Mouse (Mus musculus) bone marrow macrophage, adult 2 months (primary cell): ENCODE data around the gene Car6. TPM values are rescaled to one million over a fixed set of nuclear protein-coding genes. Genes with fewer than 3 reads are reported as not detected.

Source experiments
- H3K27ac ChIP-seq: 2 replicates; pipeline ENCODE4 v1.5.1; 2012; ENCODE audit warnings: low read depth, low read length; ENCODE audit not compliant: insufficient read depth
- H3K4me1 ChIP-seq: 2 replicates; pipeline ENCODE4 v1.6.1; 2012; ENCODE audit warnings: low read length; ENCODE audit not compliant: control insufficient read depth, insufficient read depth
- H3K4me3 ChIP-seq: 2 replicates; pipeline ENCODE4 v1.5.1; 2012; ENCODE audit warnings: mild to moderate bottlenecking, low read length, moderate library complexity; ENCODE audit not compliant: insufficient read depth
- CTCF ChIP-seq: IDR thresholded peaks from 2 replicates; pipeline ENCODE4 v1.5.1; 2012; ENCODE audit warnings: low read depth, mild to moderate bottlenecking, low read length, moderate library complexity
- POLR2A ChIP-seq: IDR thresholded peaks from 2 replicates; pipeline ENCODE4 v1.6.1; 2012; ENCODE audit warnings: mild to moderate bottlenecking, low read depth, low read length, borderline replicate concordance
- polyA plus RNA-seq: library from polyadenylated mRNA; stranded (reverse); fragments of >200 nt; gene quantifications from 2 replicates; pipeline ENCODE4 v1.2.4, GENCODE M21; 2012; ENCODE audit not compliant: missing spikeins, insufficient read depth, insufficient read length

Gene Car6
- polyA plus RNA-seq, result not detected in 2 replicates

DNA sequence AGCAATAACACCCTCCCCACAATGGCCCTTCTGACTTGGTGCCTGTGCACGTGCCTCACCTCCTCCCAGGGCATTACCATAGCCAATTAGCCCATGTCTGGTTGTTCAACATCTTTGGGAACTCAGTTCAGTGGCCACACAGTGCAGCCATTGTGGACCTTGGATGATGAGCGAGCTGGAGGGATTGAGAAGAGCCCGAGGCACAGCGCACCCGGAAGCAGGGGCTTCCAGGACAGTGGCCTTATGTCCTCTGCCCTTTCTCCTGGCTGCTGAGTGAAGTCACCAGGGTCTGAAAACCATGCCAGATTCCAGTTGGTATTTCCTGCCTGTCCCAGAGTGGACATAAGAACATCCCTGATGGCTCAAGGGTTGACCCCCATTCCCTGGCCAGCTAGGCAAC lies at the start of gene Car6:
TSS of gene Car6 (minus strand) at position 101 of the 400 bp plus-strand sequence.
- Histone ChIP-seq H3K27ac (no peak within 1 kb of the TSS; the same call in 1 of the 2 replicates), H3K4me3 (no peak within 1 kb of the TSS), H3K4me1 (peaks cover 14% of the 10 kb centered on the region)
- TF ChIP-seq CTCF (no peak), POLR2A (no peak)

DNA sequence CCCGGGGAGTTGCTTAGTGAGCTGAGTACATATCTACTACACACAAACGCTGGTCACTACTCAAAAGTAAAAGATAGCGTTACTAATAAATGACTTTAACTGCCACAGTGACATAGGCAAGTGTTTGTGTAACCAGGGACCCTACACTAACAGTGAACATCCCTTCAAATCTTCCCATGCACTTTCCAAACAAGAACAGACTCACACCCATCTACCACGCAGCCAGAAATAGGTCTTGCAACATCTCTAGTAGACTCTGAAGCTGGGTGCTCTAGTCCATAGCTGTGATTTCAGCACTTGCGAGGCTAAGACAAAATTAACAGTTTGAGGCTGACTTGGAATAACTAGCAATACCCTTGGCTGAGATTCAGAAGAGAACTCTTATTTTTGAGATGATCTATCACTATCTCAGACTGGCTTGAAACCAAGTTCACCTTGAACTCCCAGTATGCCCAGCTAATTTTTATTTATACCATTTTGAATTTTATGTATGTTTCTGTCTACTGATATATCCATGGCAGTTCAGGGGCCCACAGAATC lies 48.7 kb upstream of the Car6 start:
- H3K4me1 ChIP-seq, result no peaks in the 10 kb centered on the region
- TF ChIP-seq POLR2A (no peak), CTCF (no peak)
- no peak overlapping the region for H3K27ac ChIP-seq
- H3K4me3 ChIP-seq, result no peak overlapping the region

- no peak overlapping the region for H3K4me3 ChIP-seq
- H3K4me1 ChIP-seq, result no peaks in the 10 kb centered on the region
- TF ChIP-seq POLR2A (no peak), CTCF (no peak)
- H3K27ac ChIP-seq, result no peak overlapping the region
Observed at GRCm38 (mm10) chr4:150248917-150249316, 47.8 kb upstream of the Car6 start.

DNA sequence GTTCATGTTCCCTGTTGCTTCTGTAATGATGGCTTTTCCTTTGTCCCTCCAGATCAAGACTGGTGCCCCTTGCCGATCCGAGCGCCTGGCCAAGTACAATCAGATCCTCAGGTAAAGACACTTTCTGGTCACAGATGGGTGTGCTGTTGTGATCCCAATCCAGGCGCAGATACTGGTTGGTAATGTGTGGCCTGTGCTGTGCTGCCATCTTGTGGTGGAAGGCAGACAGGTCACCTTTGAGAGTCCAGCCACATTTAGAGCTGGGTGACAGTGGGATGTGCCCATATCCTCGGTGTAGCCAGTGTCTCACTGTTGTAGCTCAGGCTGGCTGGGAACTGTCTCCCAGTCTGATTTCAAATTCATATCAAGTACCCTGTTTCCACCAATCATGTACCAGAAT lies 46.9 kb upstream of the Car6 start:
- no peak overlapping the region for H3K27ac ChIP-seq
- H3K4me1 ChIP-seq, result peaks cover 4% of the 10 kb centered on the region
- no peak overlapping the region for H3K4me3 ChIP-seq
- TF ChIP-seq POLR2A (no peak), CTCF (peak; percentile 55)

DNA sequence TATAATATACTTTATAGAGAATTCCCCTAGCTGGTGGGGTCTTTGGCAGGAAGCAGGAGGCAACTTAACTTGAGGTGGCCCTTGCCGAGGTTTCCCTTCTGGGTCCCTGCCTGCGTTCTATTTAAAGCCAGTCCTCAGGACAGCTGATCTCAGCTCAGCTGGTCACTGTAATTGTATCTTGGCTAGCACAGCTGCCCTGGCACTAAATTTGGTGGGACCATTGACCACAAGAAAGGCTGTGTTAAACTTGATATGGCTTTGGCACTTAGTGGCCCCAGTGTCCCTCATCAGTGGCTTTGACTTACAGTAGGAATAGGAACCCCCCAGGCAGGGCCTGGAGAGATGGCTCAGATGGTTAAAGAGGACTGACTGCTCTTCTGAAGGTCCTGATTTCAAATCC lies 44.7 kb upstream of the Car6 start:
- H3K4me3 ChIP-seq, result no peak overlapping the region
- no peak overlapping the region for H3K27ac ChIP-seq
- H3K4me1 ChIP-seq, result peaks cover 24% of the 10 kb centered on the region
- TF ChIP-seq POLR2A (no peak), CTCF (no peak)

DNA sequence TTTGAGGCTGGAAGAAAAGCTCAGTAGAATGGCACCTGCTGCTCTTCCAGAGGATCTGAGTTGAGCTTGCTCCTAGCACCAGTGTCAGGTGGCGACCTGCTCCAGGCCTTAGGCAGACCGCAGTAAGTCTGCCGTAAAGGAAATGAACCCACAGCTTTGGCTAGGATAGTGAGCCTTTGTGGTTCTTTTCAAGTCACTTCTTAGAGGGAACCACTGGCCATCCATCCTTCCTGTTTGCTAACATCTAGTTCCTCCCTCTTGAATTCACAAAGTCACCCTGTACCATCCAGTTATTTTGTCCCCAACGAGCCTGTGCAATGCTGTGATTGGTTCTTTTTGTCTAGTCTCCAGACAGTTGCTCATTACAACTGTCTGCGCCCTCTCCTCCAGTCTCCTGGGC lies 41.6 kb upstream of the Car6 start:
- TF ChIP-seq CTCF (no peak), POLR2A (no peak)
- Histone ChIP-seq H3K27ac (0 out of 2 replicates have a peak overlapping the region, but pooled peaks have one; percentile 5), H3K4me1 (peaks cover 38% of the 10 kb centered on the region), H3K4me3 (no peak overlapping the region)

- TF ChIP-seq POLR2A, result no peak
- no peak for TF ChIP-seq CTCF
Observed at GRCm38 (mm10) chr4:150241708-150242107, 40.6 kb upstream of the Car6 start.

DNA sequence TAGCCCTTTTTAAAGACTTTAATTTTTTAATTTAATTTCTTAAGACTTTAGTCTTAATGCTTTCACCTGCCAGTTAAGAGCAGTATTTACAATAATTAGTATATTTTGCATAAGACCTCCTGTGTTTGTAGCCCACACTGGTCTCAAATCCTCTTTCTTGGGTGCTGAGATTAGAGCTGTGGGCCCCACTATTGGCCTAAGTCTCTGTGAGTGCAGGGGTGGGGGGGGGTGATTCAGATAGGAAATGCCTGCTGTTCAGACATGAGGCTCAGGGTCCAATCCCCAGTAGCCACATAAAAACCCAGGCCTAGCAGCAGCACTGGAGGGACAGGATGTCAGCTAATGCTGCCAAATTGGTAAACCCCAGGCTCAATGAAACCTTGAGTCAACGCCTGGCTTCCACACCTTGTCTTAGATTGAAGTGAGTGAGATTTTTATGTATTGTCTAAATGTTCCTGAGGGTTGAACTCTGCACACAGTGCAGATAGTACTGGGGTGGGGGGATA lies 39.3 kb upstream of the Car6 start:
- Histone ChIP-seq H3K4me3 (peak overlapping the region; percentile 20; the same call in 1 of the 2 replicates), H3K4me1 (peaks cover 40% of the 10 kb centered on the region), H3K27ac (no peak overlapping the region)
- TF ChIP-seq POLR2A (no peak), CTCF (0 out of 2 replicates have a peak, but pooled peaks have one; percentile 14)

More at GRCm38 (mm10) chr4:150241708-150242107, 40.6 kb upstream of the Car6 start:
- 0 out of 2 replicates have a peak overlapping the region, but pooled peaks have one; percentile 3 for H3K27ac ChIP-seq
- H3K4me3 ChIP-seq, result no peak overlapping the region
- peaks cover 38% of the 10 kb centered on the region for H3K4me1 ChIP-seq

DNA sequence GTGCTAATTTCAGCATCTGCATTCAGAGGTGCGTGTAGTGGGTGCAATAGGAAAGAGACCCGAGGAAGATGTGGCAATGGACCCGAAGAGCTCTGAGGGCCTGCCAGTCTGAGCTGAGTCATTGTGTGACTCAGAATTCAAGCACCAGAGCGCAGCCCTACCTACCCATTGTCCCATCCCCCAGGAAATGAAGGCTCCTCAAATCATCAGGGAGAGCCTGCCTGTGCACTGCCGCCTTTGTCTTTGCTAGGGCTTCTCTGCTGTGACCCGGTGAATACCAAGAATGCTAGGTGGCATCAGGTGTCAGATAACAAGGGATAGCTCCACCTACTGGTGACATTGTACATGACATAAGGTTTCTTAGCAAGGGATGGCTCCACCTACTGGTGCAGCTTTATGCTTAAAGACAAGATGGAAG lies 38.8 kb upstream of the Car6 start:
- peak overlapping the region; percentile 88 for H3K4me3 ChIP-seq
- peaks cover 41% of the 10 kb centered on the region for H3K4me1 ChIP-seq
- H3K27ac ChIP-seq, result peak overlapping the region; percentile 70
- TF ChIP-seq CTCF (peak; percentile 91), POLR2A (no peak)

- no peak for TF ChIP-seq CTCF
- TF ChIP-seq POLR2A, result no peak
- peak overlapping the region; percentile 88 for H3K4me3 ChIP-seq
- H3K4me1 ChIP-seq, result peaks cover 45% of the 10 kb centered on the region
- peak overlapping the region; percentile 70 for H3K27ac ChIP-seq
Observed at GRCm38 (mm10) chr4:150239503-150239902, 38.4 kb upstream of the Car6 start.

DNA sequence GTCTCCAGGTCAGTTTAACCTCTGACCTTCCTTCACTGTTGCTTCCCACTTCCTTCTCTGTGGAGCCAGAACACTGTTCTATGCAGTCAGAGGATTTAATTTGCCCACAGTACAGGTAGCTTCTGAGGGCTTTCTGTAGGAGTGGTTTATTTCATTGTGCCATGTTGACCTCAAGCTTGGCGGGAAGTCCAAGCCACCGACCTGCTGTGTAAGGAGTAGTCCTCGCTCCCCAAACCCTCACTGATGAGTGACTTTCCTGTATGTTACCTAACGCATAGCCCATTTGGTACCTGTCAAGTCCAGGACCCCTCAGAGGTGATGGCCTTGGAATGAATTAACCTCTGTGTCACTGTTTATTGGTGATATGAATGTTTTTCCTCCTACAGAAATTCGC lies 38.0 kb upstream of the Car6 start:
- Histone ChIP-seq H3K4me3 (peak overlapping the region; percentile 88), H3K4me1 (peaks cover 46% of the 10 kb centered on the region), H3K27ac (peak overlapping the region; percentile 70)
- TF ChIP-seq CTCF, result no peak
- TF ChIP-seq POLR2A, result no peak
